Mouse (Mus musculus) stomach, embryonic 16.5 days (tissue): Measurements from ENCODE around the gene Gli1. TPM values are rescaled to one million over a fixed set of nuclear protein-coding genes. Genes with fewer than 3 reads are reported as not detected.
A peak's percentile ranks its signal among the peaks of the same experiment; 100 is the strongest.

Experiments used
- ATAC-seq: fragments of 200-750 bp; cut with Nextera tagmentation; 2 replicates; pipeline ENCODE4 v1.8.0; 2017; ENCODE audit warnings: moderate number of reproducible peaks, moderate TSS enrichment; ENCODE audit not compliant: insufficient read depth, low FRiP score
- H3K27ac ChIP-seq: fragments of 300-500 bp; sonication (generic); 2 replicates; pipeline ENCODE4 v1.5.1; 2014; ENCODE audit warnings: low read length
- H3K27me3 ChIP-seq: fragments of 300-500 bp; sonication (generic); 2 replicates; pipeline ENCODE4 v1.6.1; 2014; ENCODE audit warnings: low read length, control low read depth, mixed read lengths; ENCODE audit not compliant: control insufficient read depth, insufficient read depth
- H3K36me3 ChIP-seq: fragments of 300-500 bp; sonication (generic); 2 replicates; pipeline ENCODE4 v1.6.1; 2014; ENCODE audit warnings: low read length; ENCODE audit not compliant: control insufficient read depth, insufficient read depth
- H3K4me1 ChIP-seq: fragments of 300-500 bp; sonication (generic); 2 replicates; pipeline ENCODE4 v1.6.1; 2014; ENCODE audit warnings: low read length, control low read depth, mixed read lengths; ENCODE audit not compliant: control insufficient read depth, insufficient read depth
- H3K4me2 ChIP-seq: fragments of 300-500 bp; sonication (generic); 2 replicates; pipeline ENCODE4 v1.6.1; 2014; ENCODE audit warnings: low read depth, low read length, mixed read lengths
- H3K4me3 ChIP-seq: fragments of 300-500 bp; sonication (generic); replicated peaks from 2 replicates; pipeline ENCODE4 v1.5.1; 2014; ENCODE audit warnings: mild to moderate bottlenecking, low read length
- H3K9ac ChIP-seq: fragments of 300-500 bp; sonication (generic); 2 replicates; pipeline ENCODE4 v1.6.1; 2014; ENCODE audit warnings: low read length
- H3K9me3 ChIP-seq: fragments of 300-500 bp; sonication (generic); replicated peaks from 2 replicates; pipeline ENCODE4 v1.6.1; 2016; ENCODE audit warnings: low read length, control low read depth; ENCODE audit not compliant: control insufficient read depth
- WGBS: fragments of 180-500 bp; shearing (Covaris S2); extraction: QIAGEN DNeasy Blood & Tissue Kit; methylation state at CpG from one replicate; pipeline ENCODE4 v1.1.7; 2014; 5-methylcytosine and 5-hydroxymethylcytosine counted together
- polyA plus RNA-seq: library from polyadenylated mRNA; unstranded; fragments of >200 nt; fragmentation: Nextera tagmentation; extraction: Ambion mirVana; gene quantifications from 2 replicates; pipeline ENCODE4 v1.2.1, GENCODE M21; 2015

The Gli1 gene
- polyA plus RNA-seq, 1 experiment from 2014 or later: 9.8 TPM

DNA sequence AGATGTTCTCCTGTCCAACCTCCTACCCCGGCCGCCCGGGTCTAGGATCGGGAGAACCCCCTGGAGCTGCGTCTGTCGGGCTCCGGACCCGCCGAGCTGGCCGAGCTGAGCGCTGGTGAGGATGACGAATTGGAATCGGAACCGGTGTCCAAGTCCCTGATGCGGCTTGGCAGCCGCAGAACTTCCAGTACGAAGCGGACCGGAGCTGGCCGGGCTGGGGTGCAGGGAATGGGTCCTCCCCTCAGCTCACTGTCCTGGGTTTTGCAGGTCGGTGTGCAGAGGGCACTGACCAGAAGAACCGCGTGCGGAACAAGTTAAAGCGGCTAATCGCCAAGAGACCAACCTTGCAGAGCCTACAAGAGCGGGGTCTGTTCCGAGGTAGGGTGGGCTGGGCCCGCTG is 14.9 kb downstream of the Gli1 start:
- Histone ChIP-seq H3K4me2 (peak overlapping the region; percentile 93), H3K9ac (peak overlapping the region; percentile 73), H3K27ac (no peak overlapping the region), H3K4me3 (peak overlapping the region; percentile 46), H3K27me3 (peaks cover 23% of the 10 kb centered on the region), H3K4me1 (peaks cover 11% of the 10 kb centered on the region), H3K9me3 (no peaks in the 10 kb centered on the region; the same call in 1 of the 2 replicates), H3K36me3 (no peaks in the 10 kb centered on the region)
- 10% methylated on average over 29 of the region's 29 CpGs for WGBS
- ATAC-seq: no peak; the same call in 1 of the 2 replicates

DNA sequence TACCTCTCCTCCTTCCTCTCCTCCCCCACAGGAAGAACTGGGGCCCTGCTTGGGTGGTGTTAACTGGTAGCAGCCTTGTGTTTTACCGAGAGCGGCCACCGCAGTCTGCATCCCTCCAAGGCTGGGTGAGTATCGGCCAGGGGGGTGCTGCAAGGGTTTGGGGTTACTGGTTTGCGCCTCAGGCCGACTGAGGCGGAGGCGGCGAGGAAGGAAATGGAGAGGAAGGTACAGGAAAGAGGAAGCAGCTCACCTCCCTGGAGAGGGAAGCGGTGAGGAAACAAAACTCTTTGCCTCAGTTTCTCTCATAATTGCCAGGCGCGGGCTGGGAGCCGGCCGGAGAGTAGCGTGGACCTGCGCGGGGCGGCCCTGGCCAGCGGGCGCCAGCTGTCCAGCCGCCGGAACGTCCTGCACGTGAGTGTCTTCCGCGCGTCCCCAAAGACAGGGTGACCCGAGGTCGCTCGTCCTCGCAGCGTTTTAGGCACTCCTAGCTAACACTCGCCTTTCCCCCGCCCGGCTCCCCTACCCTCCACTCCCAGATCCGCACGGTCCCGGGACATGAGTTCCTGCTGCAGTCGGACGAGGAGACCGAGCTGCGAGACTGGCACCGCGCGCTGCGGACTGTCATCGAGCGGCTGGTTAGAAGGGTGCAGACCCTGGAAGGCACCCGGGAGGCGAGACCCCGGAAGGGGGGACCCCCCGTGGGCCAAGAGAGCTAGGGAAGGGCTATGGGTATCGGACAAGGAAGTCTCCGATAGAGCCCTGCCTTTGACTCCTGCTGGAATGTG is 15.6 kb downstream of the Gli1 start:
- Histone ChIP-seq H3K4me2 (peak overlapping the region; percentile 93), H3K4me3 (peak overlapping the region; percentile 46), H3K9ac (peak overlapping the region; percentile 73), H3K9me3 (no peaks in the 10 kb centered on the region; the same call in 1 of the 2 replicates), H3K4me1 (peaks cover 11% of the 10 kb centered on the region), H3K27me3 (peaks cover 23% of the 10 kb centered on the region), H3K36me3 (no peaks in the 10 kb centered on the region), H3K27ac (no peak overlapping the region)
- ATAC-seq: no peak; the same call in 1 of the 2 replicates
- 2% methylated on average over 54 of the region's 54 CpGs for WGBS

DNA sequence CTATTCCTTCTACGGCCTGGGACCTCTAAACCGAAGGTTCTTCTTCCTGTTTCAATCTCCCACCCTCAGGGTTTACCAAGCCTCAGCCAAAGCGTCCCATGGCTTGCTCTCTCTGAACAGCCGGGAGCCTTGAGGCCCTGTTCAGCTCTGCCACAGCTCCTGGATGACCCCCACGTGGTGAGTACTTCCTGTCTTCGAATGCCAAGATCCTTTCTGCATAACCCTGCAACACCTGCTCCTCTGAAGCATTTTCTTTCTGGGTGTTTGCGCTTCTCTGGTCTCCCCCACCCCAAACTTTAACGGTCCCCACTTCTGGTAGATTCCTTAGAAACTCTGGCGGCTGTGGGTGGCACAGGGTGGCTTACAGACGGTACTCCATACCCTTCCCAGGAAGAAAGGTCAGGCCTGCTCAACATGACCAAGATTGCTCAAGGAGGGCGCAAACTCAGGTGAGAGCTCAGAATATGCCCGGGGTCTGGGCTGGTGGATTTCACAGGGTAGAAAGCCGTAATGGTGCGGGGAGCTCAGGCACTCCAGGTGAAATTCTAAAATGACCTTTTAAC is 16.2 kb downstream of the Gli1 start:
- H3K9ac ChIP-seq: peak overlapping the region; percentile 73
- no peaks in the 10 kb centered on the region; the same call in 1 of the 2 replicates for H3K9me3 ChIP-seq
- no peak overlapping the region for H3K27ac ChIP-seq
- ATAC-seq: no peak
- H3K4me2 ChIP-seq: peak overlapping the region; percentile 93
- H3K4me1 ChIP-seq: peaks cover 11% of the 10 kb centered on the region
- H3K27me3 ChIP-seq: peaks cover 23% of the 10 kb centered on the region
- peak overlapping the region; percentile 46 for H3K4me3 ChIP-seq
- 36% methylated on average over 14 of the region's 14 CpGs for WGBS
- H3K36me3 ChIP-seq: no peaks in the 10 kb centered on the region

DNA sequence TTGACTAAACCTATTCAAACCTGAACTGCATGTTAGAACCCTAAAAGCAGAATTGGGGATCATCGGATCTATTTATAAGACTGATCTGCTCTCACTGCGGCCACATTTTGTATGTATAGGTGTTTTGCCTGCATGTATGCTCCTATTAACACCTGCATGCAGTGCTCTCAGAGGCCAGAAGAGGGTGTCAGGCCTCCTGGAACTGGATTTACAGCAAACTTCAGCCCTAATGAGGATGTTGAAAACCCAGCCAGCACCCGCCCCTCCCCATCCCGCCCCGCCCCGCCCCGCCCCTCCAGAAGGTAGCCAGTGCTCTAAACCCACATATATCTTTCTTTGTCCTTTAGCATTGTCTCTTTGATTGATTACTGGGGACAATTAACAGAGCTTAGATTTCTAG is 17.3 kb downstream of the Gli1 start:
- no peak for ATAC-seq
- H3K27me3 ChIP-seq: peaks cover 23% of the 10 kb centered on the region

DNA sequence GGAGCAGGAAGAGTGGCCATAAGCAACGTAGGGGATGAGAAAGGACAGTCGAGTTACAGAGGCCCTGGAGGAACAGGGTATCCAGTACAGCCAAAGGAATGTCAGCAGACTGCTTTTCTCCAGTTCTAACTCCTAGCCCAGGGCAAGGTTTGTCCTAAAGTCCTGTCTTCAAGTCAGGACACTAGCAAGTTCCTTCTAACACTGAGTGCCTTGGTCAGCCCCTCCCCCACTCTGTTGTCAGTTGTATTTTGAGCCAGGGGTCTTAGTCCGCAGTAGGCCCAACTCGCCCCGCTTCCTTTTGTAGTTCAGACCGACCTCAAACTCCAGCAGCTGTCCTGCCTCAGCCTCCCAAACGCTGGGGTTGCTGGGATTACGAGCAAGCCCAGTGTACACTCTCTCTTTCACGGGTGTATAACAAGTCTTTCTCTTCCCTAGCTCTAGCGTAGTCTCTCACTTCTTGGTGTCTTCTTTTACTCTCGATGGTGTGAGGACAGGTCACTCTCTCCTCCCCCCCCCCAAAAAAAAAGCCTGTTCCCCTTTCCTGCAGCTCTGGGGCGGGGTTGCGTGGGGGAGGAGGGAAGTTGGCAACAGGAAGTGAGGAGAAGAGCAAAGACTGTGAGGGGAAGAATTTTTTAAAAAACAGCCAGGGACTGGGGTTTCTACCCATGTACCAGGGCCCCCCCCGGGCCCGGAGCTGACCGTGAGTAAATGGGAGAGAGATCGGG is 18.5 kb downstream of the Gli1 start:
- no peaks in the 10 kb centered on the region; the same call in 1 of the 2 replicates for H3K9me3 ChIP-seq
- H3K27me3 ChIP-seq: peaks cover 21% of the 10 kb centered on the region
- no peak for ATAC-seq
- H3K27ac ChIP-seq: no peak overlapping the region
- 65% methylated on average over 17 of the region's 17 CpGs for WGBS
- peaks cover 11% of the 10 kb centered on the region for H3K4me1 ChIP-seq
- H3K4me3 ChIP-seq: 0 out of 2 replicates have a peak overlapping the region, but pooled peaks have one; percentile 15
- no peak overlapping the region for H3K9ac ChIP-seq
- H3K4me2 ChIP-seq: no peak overlapping the region
- no peaks in the 10 kb centered on the region for H3K36me3 ChIP-seq

More for the DNA sequence above, 17.3 kb downstream of the Gli1 start:
- Histone ChIP-seq H3K9ac (no peak overlapping the region), H3K4me2 (no peak overlapping the region), H3K9me3 (no peaks in the 10 kb centered on the region; the same call in 1 of the 2 replicates), H3K27ac (no peak overlapping the region), H3K36me3 (no peaks in the 10 kb centered on the region), H3K4me3 (no peak overlapping the region), H3K4me1 (peaks cover 11% of the 10 kb centered on the region)
- WGBS: 5% methylated on average over 7 of the region's 7 CpGs

DNA sequence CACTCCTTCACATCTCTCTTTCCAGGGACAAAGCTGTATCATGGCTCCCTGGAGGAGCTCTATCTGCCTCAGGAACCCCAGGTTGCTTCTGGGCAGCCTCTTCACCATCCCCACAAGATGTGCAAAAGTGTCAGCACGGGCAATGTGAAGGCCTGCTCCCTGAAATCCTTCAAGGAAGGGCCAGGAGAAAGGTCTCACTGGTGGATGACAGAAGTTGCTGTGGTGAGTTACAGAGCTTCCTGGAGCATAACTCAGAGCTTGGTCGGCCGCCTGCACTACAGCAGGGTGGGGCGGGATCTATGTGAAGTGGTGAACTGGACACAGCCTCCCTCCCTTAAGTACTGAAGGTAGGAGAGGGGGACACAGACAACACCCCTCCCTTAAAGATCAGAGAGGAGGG is 19.1 kb downstream of the Gli1 start:
- Histone ChIP-seq H3K27ac (no peak overlapping the region; the same call in 1 of the 2 replicates), H3K4me1 (peaks cover 11% of the 10 kb centered on the region), H3K4me2 (no peak overlapping the region), H3K4me3 (no peak overlapping the region), H3K27me3 (peaks cover 17% of the 10 kb centered on the region), H3K36me3 (no peaks in the 10 kb centered on the region), H3K9ac (no peak overlapping the region), H3K9me3 (no peaks in the 10 kb centered on the region; the same call in 1 of the 2 replicates)
- ATAC-seq: no peak
- 58% methylated on average over 4 of the region's 4 CpGs for WGBS

DNA sequence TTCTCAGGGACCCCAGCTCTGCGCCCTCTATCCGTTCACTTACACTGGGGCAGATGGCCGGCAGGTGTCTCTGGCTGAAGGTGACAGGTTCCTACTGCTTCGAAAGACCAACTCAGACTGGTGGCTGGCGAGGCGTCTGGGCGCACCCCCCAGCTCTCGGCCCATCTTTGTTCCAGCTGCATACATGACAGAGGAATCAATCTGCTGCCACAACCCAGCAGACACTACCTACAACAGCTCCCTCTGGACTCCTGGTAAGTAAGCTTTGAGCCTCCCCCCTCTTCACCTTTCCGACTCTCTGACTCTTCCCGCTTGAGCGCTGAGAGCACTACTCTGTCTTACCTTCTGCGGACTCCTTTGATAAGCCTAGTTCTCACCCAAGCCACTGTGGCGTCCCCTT is 19.6 kb downstream of the Gli1 start:
- WGBS: 57% methylated on average over 13 of the region's 13 CpGs
- H3K9ac ChIP-seq: no peak overlapping the region
- H3K36me3 ChIP-seq: no peaks in the 10 kb centered on the region
- no peak for ATAC-seq
- H3K27ac ChIP-seq: no peak overlapping the region
- peaks cover 11% of the 10 kb centered on the region for H3K4me1 ChIP-seq
- H3K4me3 ChIP-seq: no peak overlapping the region
- H3K4me2 ChIP-seq: no peak overlapping the region
- H3K9me3 ChIP-seq: no peaks in the 10 kb centered on the region; the same call in 1 of the 2 replicates
- peaks cover 12% of the 10 kb centered on the region for H3K27me3 ChIP-seq

DNA sequence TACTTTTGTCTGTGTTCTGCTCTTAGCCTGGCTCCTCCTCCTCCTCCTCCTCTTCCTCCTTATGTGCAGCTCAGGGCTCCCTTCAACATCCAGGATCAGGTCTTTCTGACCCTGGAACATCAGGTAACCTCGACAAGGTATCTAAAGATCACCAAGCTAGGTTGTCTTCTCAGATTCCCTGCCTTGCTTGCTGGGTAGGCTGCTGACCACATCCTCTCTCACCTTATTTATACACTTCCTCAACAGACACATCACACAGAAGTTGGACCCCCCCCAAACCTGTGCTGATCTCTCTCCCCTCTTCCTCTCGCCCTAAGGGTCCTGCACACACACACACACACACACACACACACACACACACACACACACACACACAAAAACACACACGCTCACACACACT is 20.2 kb downstream of the Gli1 start, which contains the start of gene Arhgap9:
Gene Arhgap9, plus strand, starts transcription at position 344 of the 400 bp plus-strand sequence.
- no peaks in the 10 kb centered on the region for H3K36me3 ChIP-seq
- no peak within 1 kb of the TSS for H3K9ac ChIP-seq
- WGBS: 69% methylated on average over 3 of the region's 3 CpGs
- ATAC-seq: no peak
- no peak within 1 kb of the TSS for H3K4me3 ChIP-seq
- peaks cover 6% of the 10 kb centered on the region; the same call in 1 of the 2 replicates for H3K27me3 ChIP-seq
- H3K27ac ChIP-seq: no peak within 1 kb of the TSS; the same call in 1 of the 2 replicates
- no peaks in the 10 kb centered on the region for H3K9me3 ChIP-seq
- H3K4me2 ChIP-seq: no peak within 1 kb of the TSS
- peaks cover 7% of the 10 kb centered on the region for H3K4me1 ChIP-seq
